Mouse (Mus musculus): ENCODE measurements around the gene Ypel3.

Ypel3 gene

DNA sequence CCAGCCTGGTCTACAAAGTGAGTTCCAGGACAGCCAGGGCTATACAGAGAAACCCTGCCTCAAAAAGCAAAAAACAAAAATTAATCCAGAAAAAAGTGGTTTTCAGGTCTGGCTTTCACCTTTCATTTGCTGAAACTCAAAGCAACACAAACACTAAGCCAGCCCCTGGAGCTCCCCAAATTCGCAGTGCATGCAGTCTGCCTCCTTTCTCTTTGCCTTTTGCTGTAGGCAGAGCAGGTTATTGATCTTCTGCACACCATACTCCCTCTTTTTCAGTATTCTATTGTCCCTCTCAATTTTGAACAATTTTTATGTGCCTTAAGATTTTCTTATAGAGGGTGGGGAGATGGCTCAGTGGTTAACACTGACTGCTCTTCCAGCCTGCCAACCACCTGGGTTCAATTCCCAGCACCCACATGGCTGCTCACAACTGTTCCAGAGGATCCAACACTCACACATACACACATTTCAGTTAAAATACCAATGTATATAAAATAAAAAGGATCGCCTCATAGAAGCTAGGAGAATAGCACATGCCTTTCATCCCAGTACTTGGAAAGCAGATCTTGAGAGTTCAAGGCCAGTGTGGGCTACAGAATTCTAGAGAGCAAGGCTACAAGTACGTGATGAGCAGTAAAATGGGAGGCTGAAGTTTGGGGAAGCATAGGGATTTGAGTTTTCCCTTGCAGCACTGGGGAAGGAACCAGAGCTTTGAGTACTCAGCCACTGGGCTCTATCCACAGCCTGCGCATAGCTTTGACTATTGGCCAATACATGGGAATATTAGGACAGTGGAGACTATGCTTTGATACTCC, 16.9 kb downstream of the Ypel3 start:
- no peak for DNase-seq (ENCODE audit: low spot score in 2 of 2)

GRCm38 (mm10) chr7:126794271-126794605, 17.5 kb downstream of the Ypel3 start:
- no peak for DNase-seq (ENCODE audit: low spot score in 2 of 2)

GRCm38 (mm10) chr7:126795387-126796317, 18.9 kb downstream of the Ypel3 start:
- DNase-seq (ENCODE audit: low spot score in 2 of 2): no peak

GRCm38 (mm10) chr7:126796350-126796932, 19.7 kb downstream of the Ypel3 start:
- DNase-seq (ENCODE audit: low spot score in 2 of 2): no peak

GRCm38 (mm10) chr7:126797411-126798126, 20.8 kb downstream of the Ypel3 start, which contains the start of gene Fam57b:
Gene Fam57b (plus strand): TSS chr7:126797668.
- no peak for DNase-seq (ENCODE audit: low spot score in 2 of 2)

GRCm38 (mm10) chr7:126798127-126799049, 21.6 kb downstream of the Ypel3 start:
- no peak for DNase-seq (ENCODE audit: low spot score in 2 of 2)

- peak; percentile 96 to 97 for DNase-seq (ENCODE audit: low spot score in 2 of 2)
These were observed 22.3 kb downstream of the Ypel3 start for GRCm38 (mm10) chr7:126799050-126799467.

GRCm38 (mm10) chr7:126799468-126800268, 22.9 kb downstream of the Ypel3 start:
- no peak for DNase-seq (ENCODE audit: low spot score in 2 of 2)

GRCm38 (mm10) chr7:126800269-126801056, 23.7 kb downstream of the Ypel3 start:
- DNase-seq (ENCODE audit: low spot score in 2 of 2): no peak

GRCm38 (mm10) chr7:126801057-126801422, 24.3 kb downstream of the Ypel3 start:
- DNase-seq (ENCODE audit: low spot score in 2 of 2): no peak

GRCm38 (mm10) chr7:126802134-126802889, 25.6 kb downstream of the Ypel3 start:
- DNase-seq (ENCODE audit: low spot score in 2 of 2): no peak

GRCm38 (mm10) chr7:126803181-126803580, 26.4 kb downstream of the Ypel3 start:
- no peak for DNase-seq (ENCODE audit: low spot score in 2 of 2)

DNA sequence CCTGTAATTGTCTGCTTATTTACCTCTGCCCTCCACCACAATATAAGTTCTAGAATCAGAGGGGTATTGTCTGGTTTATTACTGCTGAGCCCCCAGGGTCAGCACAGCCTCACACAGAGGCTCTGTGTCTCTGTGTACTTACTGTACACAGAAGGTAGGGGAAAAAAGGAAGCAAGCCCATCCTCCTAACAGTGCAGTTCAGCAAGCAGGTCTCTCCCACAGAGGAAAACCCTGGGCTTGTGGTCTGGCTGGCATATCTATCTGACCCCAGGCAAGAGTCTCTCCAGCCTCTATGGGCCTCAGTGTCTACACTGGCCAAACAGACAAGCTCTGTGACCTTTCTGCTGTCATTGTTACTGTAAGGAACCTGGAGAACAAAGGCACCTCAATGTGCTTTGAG, 27.0 kb downstream of the Ypel3 start:
- DNase-seq (ENCODE audit: low spot score in 2 of 2): no peak

GRCm38 (mm10) chr7:126806956-126807355, 30.2 kb downstream of the Ypel3 start:
- no peak for DNase-seq (ENCODE audit: low spot score in 2 of 2)

GRCm38 (mm10) chr7:126807405-126807804, 30.6 kb downstream of the Ypel3 start:
- no peak for DNase-seq (ENCODE audit: low spot score in 2 of 2)

DNA sequence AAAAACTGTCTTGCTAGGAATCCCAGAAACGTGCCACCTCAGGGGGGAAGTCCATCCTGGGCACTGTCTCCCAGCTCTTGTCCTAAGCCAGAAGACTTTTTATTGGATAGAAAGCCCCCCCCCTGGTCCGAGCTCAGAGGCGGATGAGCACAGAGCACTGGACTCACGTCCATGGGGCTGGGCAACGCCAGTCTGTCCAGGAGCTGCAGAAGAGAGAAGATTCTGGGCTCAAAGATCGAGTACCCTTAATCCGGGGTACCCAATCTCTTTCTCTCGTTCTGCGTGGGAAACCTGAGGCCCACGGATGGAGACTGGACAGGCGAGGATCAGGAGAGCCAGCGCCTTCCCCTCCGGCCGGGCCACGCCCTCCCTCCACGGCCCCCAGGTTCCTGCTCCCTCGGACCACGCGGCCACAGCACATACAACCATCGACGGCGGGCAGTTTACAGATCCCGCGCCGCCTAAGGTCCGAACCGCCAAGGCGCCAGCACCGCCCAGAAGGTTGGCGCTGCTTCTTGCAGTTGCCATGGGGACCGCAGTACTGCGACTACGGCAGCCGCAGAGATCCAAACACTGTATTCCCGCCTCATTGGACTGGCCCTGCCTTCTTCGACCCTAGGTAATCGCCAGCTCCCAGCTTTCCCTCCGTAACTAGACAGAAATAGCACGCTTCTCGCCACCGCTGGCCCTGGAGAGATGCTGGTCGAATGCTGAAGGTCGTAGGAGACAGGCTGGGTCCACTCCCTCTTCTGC, 32.1 kb downstream of the Ypel3 start:
- DNase-seq (ENCODE audit: low spot score in 2 of 2): peak; percentile 85 to 87

GRCm38 (mm10) chr7:126809723-126810369, 33.1 kb downstream of the Ypel3 start:
- DNase-seq (ENCODE audit: low spot score in 2 of 2): no peak
